Mouse (Mus musculus): Measurements from ENCODE around the gene Ttll12. TPM values are rescaled to one million over a fixed set of nuclear protein-coding genes. Genes with fewer than 3 reads are reported as not detected.

The Ttll12 gene
- polyA plus RNA-seq, 1 experiment, result not detected

DNA sequence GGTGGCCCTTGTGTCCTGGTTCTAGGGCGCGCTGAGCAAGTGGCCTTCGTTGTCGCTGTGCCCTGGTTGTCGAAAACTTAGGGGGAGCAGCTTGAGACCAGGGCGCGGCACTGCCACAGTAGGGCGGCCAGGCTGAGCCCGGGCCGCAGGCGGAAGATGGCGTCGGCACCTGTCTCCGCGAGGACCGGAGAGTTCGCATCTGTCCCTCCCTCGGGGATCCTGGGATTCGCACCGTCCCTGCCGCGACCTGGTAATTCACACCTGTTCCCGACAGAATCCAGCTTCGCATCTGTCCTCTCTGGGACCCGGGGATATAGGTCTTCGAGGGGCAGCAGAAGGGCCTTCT, 67.9 kb downstream of the Ttll12 start:
- WGBS, result 5% methylated on average over 26 of the region's 26 CpGs
- H3K4me3 ChIP-seq (ENCODE audit: insufficient read depth, low read depth, low read length), result peak overlapping the region; percentile 42
- TF ChIP-seq CTCF (IDR thresholded peaks at IDR 0.05; ENCODE audit: insufficient read depth, low read depth, low read length) (no peak), POLR2A (IDR thresholded peaks at IDR 0.05; ENCODE audit: insufficient read depth, low read depth, low read length) (no peak)
- no peak overlapping the region for H3K27ac ChIP-seq (ENCODE audit: insufficient read depth, low read depth, low read length)
- peaks cover 15% of the 10 kb centered on the region for H3K4me1 ChIP-seq (ENCODE audit: control insufficient read depth, insufficient read depth, low read length)

DNA sequence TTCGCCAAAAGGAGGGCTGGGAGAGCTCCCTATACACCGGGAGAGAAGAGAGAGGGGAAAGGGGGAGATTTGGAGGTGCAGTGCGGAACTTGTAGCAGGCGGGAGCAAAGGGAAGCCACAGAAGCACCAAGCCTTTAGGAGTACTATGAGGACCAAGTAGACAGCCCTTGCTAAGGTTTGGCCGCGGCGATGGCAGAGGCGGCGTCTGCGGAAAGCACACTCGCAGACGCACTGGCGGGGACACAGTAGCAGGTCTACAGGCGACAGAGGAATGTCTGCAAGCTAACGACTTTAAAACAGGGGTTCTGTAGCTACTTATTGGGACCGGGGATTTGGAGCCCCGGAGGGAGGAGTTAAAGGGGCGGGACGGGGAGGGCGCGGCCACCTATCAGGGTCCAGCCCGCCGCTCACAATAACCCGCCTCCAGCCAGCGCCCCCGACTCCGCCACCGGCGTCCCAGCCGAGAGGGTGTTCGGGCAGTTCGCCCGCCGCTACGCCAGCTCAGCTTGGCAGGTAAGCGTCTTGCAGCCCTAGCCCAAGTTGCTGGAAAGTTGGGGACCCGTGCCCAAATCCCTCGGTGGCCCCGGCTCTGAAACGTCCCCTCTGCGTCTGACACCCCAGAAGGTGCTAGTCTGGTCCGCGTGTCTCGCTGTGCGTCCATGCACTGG, 68.4 kb downstream of the Ttll12 start, which contains the start of gene Bik:
Gene Bik, plus strand, starts transcription at position 439 of the 668 bp plus-strand sequence.
- H3K4me1 ChIP-seq (ENCODE audit: control insufficient read depth, insufficient read depth, low read length), result peaks cover 15% of the 10 kb centered on the region
- TF ChIP-seq CTCF (IDR thresholded peaks at IDR 0.05; ENCODE audit: insufficient read depth, low read depth, low read length), result no peak
- TF ChIP-seq POLR2A (IDR thresholded peaks at IDR 0.05; ENCODE audit: insufficient read depth, low read depth, low read length), result no peak
- H3K27ac ChIP-seq (ENCODE audit: insufficient read depth, low read depth, low read length), result no peak within 1 kb of the TSS
- WGBS, result 2% methylated on average over 45 of the region's 45 CpGs
- H3K4me3 ChIP-seq (ENCODE audit: insufficient read depth, low read depth, low read length), result peak within 1 kb of the TSS; percentile 42

Other genes starting within 250 kb of the Ttll12 start
- not detected in 2 replicates for gene Arfgap3, start 244.9 kb downstream of the Ttll12 start, polyA plus RNA-seq (2012; ENCODE audit: insufficient read depth, insufficient read length, low replicate concordance, missing spikeins)
- gene Pacsin2, start 130.6 kb downstream of the Ttll12 start, polyA plus RNA-seq (2012; ENCODE audit: insufficient read depth, insufficient read length, low replicate concordance, missing spikeins), result 149 TPM in 1 of 2 replicates, not detected in the other
- gene Ttll1, start 84.3 kb downstream of the Ttll12 start, polyA plus RNA-seq (2012; ENCODE audit: insufficient read depth, insufficient read length, low replicate concordance, missing spikeins), result not detected in 2 replicates
- not detected in 2 replicates for gene Bik, start 68.3 kb downstream of the Ttll12 start, polyA plus RNA-seq (2012; ENCODE audit: insufficient read depth, insufficient read length, low replicate concordance, missing spikeins)
- not detected in 2 replicates for gene Tspo, start 31.6 kb downstream of the Ttll12 start, polyA plus RNA-seq (2012; ENCODE audit: insufficient read depth, insufficient read length, low replicate concordance, missing spikeins)
- gene Mcat, start 31.4 kb downstream of the Ttll12 start, polyA plus RNA-seq (2012; ENCODE audit: insufficient read depth, insufficient read length, low replicate concordance, missing spikeins), result not detected in 2 replicates
- gene Scube1, start 129.9 kb upstream of the Ttll12 start, polyA plus RNA-seq (2012; ENCODE audit: insufficient read depth, insufficient read length, low replicate concordance, missing spikeins), result not detected in 2 replicates
- not detected in 2 replicates for gene Mpped1, start 184.3 kb upstream of the Ttll12 start, polyA plus RNA-seq (2012; ENCODE audit: insufficient read depth, insufficient read length, low replicate concordance, missing spikeins)

Measured in olfactory bulb, adult 2 months (tissue).